Mouse (Mus musculus) heart, adult 18-20 months (tissue): ENCODE data around the gene Cebpe. TPM values are rescaled to one million over a fixed set of nuclear protein-coding genes. Genes with fewer than 3 reads are reported as not detected.

Source experiments
- DNase-seq, 2 experiments: peaks; one replicate each; pipeline ENCODE4 v3.0.0; 2021 to 2022; ENCODE audit warnings: mixed read lengths in 1 of 2
- long read RNA-seq, 2 experiments: library from polyadenylated mRNA; stranded (forward); transcript quantifications; one replicate each; pipeline ENCODE4 v2.0.0; 2021
- total RNA-seq, 2 experiments: library from RNA; stranded (reverse); gene quantifications; 2 replicates each; pipeline ENCODE4 v1.2.3; 2021

The Cebpe gene
- not detected for total RNA-seq
- long read RNA-seq, experiment 1, result 0 reads
- long read RNA-seq, experiment 2, result 0 reads

- DNase-seq, result no peak
These were observed at the start of gene Cebpe for GRCm38 (mm10) chr14:54712074-54712473. Gene Cebpe (minus strand): TSS chr14:54712174.

GRCm38 (mm10) chr14:54756382-54756781 is 44.4 kb upstream of the Cebpe start:
- peak in 1 of 2 experiments; percentile 56 for DNase-seq

- DNase-seq, result peak; percentile 57 to 82
These were observed 42.6 kb upstream of the Cebpe start for GRCm38 (mm10) chr14:54754602-54755018.

- DNase-seq, result no peak
These were observed 42.1 kb upstream of the Cebpe start for GRCm38 (mm10) chr14:54753986-54754601.

GRCm38 (mm10) chr14:54752938-54753337 is 41.0 kb upstream of the Cebpe start:
- no peak for DNase-seq

- DNase-seq, result no peak
These were observed 39.8 kb upstream of the Cebpe start for GRCm38 (mm10) chr14:54751768-54752167.

GRCm38 (mm10) chr14:54749238-54749637 is 37.3 kb upstream of the Cebpe start:
- DNase-seq, result peak; percentile 41 to 72

- peak; percentile 80 to 89 for DNase-seq
These were observed 36.3 kb upstream of the Cebpe start for GRCm38 (mm10) chr14:54747942-54748917.

- no peak for DNase-seq
These were observed 34.1 kb upstream of the Cebpe start for GRCm38 (mm10) chr14:54746038-54746437.

GRCm38 (mm10) chr14:54744473-54744872 is 32.5 kb upstream of the Cebpe start:
- no peak for DNase-seq

- no peak for DNase-seq
These were observed 30.4 kb upstream of the Cebpe start for GRCm38 (mm10) chr14:54742375-54742774.

GRCm38 (mm10) chr14:54741721-54742120 is 29.7 kb upstream of the Cebpe start:
- DNase-seq, result no peak

GRCm38 (mm10) chr14:54737634-54738033 is 25.7 kb upstream of the Cebpe start:
- no peak for DNase-seq

- no peak for DNase-seq
These were observed 24.9 kb upstream of the Cebpe start for GRCm38 (mm10) chr14:54736555-54737552.

GRCm38 (mm10) chr14:54735221-54735620 is 23.2 kb upstream of the Cebpe start:
- no peak for DNase-seq

- no peak for DNase-seq
These were observed 22.0 kb upstream of the Cebpe start for GRCm38 (mm10) chr14:54734004-54734403.

GRCm38 (mm10) chr14:54732206-54732605 is 20.2 kb upstream of the Cebpe start:
- no peak for DNase-seq

GRCm38 (mm10) chr14:54730305-54730704 is 18.3 kb upstream of the Cebpe start:
- no peak for DNase-seq

- no peak for DNase-seq
These were observed 17.1 kb upstream of the Cebpe start for GRCm38 (mm10) chr14:54728823-54729653.

GRCm38 (mm10) chr14:54727565-54727964 is 15.6 kb upstream of the Cebpe start:
- no peak for DNase-seq

GRCm38 (mm10) chr14:54724049-54724448 is 12.1 kb upstream of the Cebpe start:
- no peak for DNase-seq
